Mouse (Mus musculus): Measurements from ENCODE around the gene 1700007K13Rik.
"Not testable (repeated sequence)": the region's sequence is repeated elsewhere in the genome, so short reads cannot be mapped to it uniquely, and the experiment has no call there.

- not testable (repeated sequence) for TF ChIP-seq POLR2A (IDR thresholded peaks at IDR 0.05; ENCODE audit: low read depth, low read length); CTCF (conservative IDR thresholded peaks at IDR 0.05; ENCODE audit: insufficient read depth, insufficient read length, low read depth, low read length)
Measured at GRCm38 (mm10) chr2:28511600-28511999, 45.5 kb upstream of the 1700007K13Rik start.

Measured in kidney, adult 2 months (tissue).